Mouse (Mus musculus): ENCODE results near the gene Arhgap33.

GRCm38 (mm10) chr7:30526399-30526798 lies 8.5 kb downstream of the Arhgap33 start:
- TF ChIP-seq POLR2A (IDR thresholded peaks at IDR 0.05; ENCODE audit: borderline replicate concordance, extremely low read depth, insufficient read depth, insufficient read length, poor library complexity, severe bottlenecking), result no peak
- TF ChIP-seq CTCF (IDR thresholded peaks at IDR 0.05; ENCODE audit: borderline replicate concordance, extremely low read depth, insufficient read depth, insufficient read length), result no peak
